Mouse (Mus musculus) mature B cell (primary cell): ENCODE measurements around the gene Sgta.
"Not testable (repeated sequence)": the region's sequence is repeated elsewhere in the genome, so short reads cannot be mapped to it uniquely, and the experiment has no call there.

Experiments used
- in situ Hi-C: fragments of 300-500 bp; cut with MboI; formaldehyde crosslinking; loops from 2 replicates; pipeline ENCODE4 v1.14.3; 2019

The Sgta gene

GRCm38 (mm10) chr10:81057406-81058130 lies 2.4 kb downstream of the Sgta start:
- in situ Hi-C loops = no loop called here

- in situ Hi-C loops = not testable (repeated sequence)
These were observed 4.1 kb downstream of the Sgta start for GRCm38 (mm10) chr10:81055802-81056340.

- in situ Hi-C loops = no loop called here
These were observed 4.8 kb downstream of the Sgta start for GRCm38 (mm10) chr10:81055169-81055568.

GRCm38 (mm10) chr10:81052577-81052976 lies 7.4 kb downstream of the Sgta start:
- in situ Hi-C loops = no loop called here

GRCm38 (mm10) chr10:81051133-81051532 lies 8.8 kb downstream of the Sgta start:
- in situ Hi-C loops = no loop called here

GRCm38 (mm10) chr10:81050645-81051044 lies 9.3 kb downstream of the Sgta start:
- in situ Hi-C loops = no loop called here

GRCm38 (mm10) chr10:81045246-81045645 lies 14.7 kb downstream of the Sgta start:
- in situ Hi-C loops = not testable (repeated sequence)

- in situ Hi-C loops = no loop called here
These were observed 18.4 kb downstream of the Sgta start for GRCm38 (mm10) chr10:81041458-81042175.

- in situ Hi-C loops = no loop called here
These were observed 22.9 kb downstream of the Sgta start, which contains the start of gene Slc39a3 for GRCm38 (mm10) chr10:81036988-81037580. TSS of gene Slc39a3 (minus strand) at chr10:81037426.

GRCm38 (mm10) chr10:81036251-81036650 lies 23.7 kb downstream of the Sgta start:
- in situ Hi-C loops = no loop called here

- in situ Hi-C loops = no loop called here
These were observed 26.4 kb downstream of the Sgta start for GRCm38 (mm10) chr10:81033586-81033985.

GRCm38 (mm10) chr10:81029031-81029430 lies 30.9 kb downstream of the Sgta start:
- in situ Hi-C loops = no loop called here

GRCm38 (mm10) chr10:81028219-81028618 lies 31.8 kb downstream of the Sgta start:
- in situ Hi-C loops = no loop called here

- in situ Hi-C loops = no loop called here
These were observed 32.6 kb downstream of the Sgta start for GRCm38 (mm10) chr10:81027331-81027730.

- in situ Hi-C loops = no loop called here
These were observed 33.1 kb downstream of the Sgta start for GRCm38 (mm10) chr10:81026857-81027256.

- in situ Hi-C loops = no loop called here
These were observed 34.2 kb downstream of the Sgta start, which contains the start of gene Diras1 for GRCm38 (mm10) chr10:81025639-81026275. TSS of gene Diras1 (minus strand) at chr10:81025662.

GRCm38 (mm10) chr10:81025047-81025621 lies 34.8 kb downstream of the Sgta start:
- in situ Hi-C loops = no loop called here

GRCm38 (mm10) chr10:81024346-81024937 lies 35.5 kb downstream of the Sgta start:
- in situ Hi-C loops = no loop called here

- in situ Hi-C loops = no loop called here
These were observed 37.2 kb downstream of the Sgta start for GRCm38 (mm10) chr10:81022744-81023143.

GRCm38 (mm10) chr10:81021547-81022110 lies 38.4 kb downstream of the Sgta start:
- in situ Hi-C loops = no loop called here

- in situ Hi-C loops = no loop called here
These were observed 39.8 kb downstream of the Sgta start for GRCm38 (mm10) chr10:81020207-81020606.
